Mouse (Mus musculus): ENCODE results near the gene Galnt17. TPM values are rescaled to one million over a fixed set of nuclear protein-coding genes. Genes with fewer than 3 reads are reported as not detected.

Gene Galnt17
- polyA plus RNA-seq, 1 experiment from 2014 or later, result 10.5 TPM

DNA sequence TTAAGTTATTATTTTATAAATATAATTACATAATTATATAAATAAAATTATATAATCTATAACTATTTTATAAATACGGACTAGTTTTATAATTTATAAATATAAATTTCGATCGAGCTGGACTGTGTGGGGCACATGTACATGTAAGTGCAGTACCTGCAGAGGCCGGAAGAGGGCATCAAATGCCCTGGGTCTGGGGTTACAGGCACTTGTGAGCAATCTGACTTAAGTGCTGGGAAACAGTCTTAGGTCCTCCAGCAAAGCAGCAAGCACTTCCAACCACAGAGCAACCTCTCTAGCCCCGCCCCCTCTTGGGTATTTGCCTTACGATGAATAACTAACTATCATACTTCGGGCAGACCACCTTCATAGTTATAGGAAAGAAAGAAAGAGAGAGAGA, 388.3 kb downstream of the Galnt17 start:
- H3K36me3 ChIP-seq, result no peaks in the 10 kb centered on the region
- no peak overlapping the region for H3K4me3 ChIP-seq (replicated peaks)
- H3K9me3 ChIP-seq (replicated peaks), result no peaks in the 10 kb centered on the region
- peaks cover 16% of the 10 kb centered on the region; the same call in 1 of the 2 replicates for H3K4me1 ChIP-seq
- H3K4me2 ChIP-seq, result no peak overlapping the region
- no peaks in the 10 kb centered on the region for H3K27me3 ChIP-seq (replicated peaks)
- ATAC-seq (ENCODE audit: low FRiP score), result no peak
- H3K27ac ChIP-seq (replicated peaks), result no peak overlapping the region
- no peak overlapping the region for H3K9ac ChIP-seq (replicated peaks)
- WGBS, result 94% methylated on average over 7 of the region's 7 CpGs

DNA sequence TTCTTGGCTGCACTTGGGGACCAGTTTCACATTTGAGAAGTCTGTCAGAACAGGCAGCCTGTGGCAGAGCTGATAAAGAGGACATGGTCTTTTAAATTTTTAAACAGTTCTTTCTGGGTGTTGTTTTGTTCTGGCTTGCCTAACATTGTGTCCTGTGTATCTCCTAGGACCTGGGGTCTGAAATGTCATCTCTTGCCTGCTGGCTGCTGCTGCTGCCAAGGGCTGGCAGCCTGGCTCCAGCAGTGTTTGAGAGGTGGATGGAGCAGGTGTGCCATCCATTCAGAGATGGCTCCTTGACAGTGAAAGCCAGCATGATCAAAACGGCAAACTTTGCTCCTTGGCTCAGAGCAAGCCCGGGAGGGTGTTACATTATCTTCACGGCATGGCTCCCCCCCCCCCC, 393.7 kb downstream of the Galnt17 start:
- Histone ChIP-seq H3K27me3 (replicated peaks) (no peaks in the 10 kb centered on the region), H3K9me3 (replicated peaks) (no peaks in the 10 kb centered on the region), H3K9ac (replicated peaks) (no peak overlapping the region), H3K4me1 (0 out of 2 replicates have a peak, but pooled peaks cover 1% of the 10 kb centered on the region), H3K36me3 (no peaks in the 10 kb centered on the region), H3K4me2 (no peak overlapping the region), H3K4me3 (replicated peaks) (no peak overlapping the region), H3K27ac (replicated peaks) (no peak overlapping the region)
- 69% methylated on average over 3 of the region's 3 CpGs for WGBS
- ATAC-seq (ENCODE audit: low FRiP score), result no peak

DNA sequence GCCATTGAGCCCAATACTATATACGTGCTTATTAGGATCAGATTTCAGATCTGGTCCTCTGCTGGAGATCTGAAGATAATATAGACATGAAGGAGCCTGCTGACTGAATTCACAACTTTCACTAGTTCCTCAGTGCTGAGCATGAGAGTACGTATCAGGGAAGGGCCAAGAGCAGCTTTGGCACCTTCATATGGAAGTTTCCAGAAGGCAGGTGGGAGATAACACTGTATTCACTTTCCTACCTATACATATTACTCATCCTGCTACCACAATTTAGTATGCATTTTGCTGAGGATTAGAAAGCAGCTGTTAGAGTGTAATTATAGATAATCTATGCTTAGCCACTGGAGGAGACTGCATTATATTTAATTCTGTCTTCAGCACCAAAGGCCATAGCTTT, 396.7 kb downstream of the Galnt17 start:
- H3K9me3 ChIP-seq (replicated peaks), result no peaks in the 10 kb centered on the region
- ATAC-seq (ENCODE audit: low FRiP score), result no peak
- H3K27me3 ChIP-seq (replicated peaks), result no peaks in the 10 kb centered on the region
- H3K4me1 ChIP-seq, result peaks cover 7% of the 10 kb centered on the region; the same call in 1 of the 2 replicates
- H3K4me3 ChIP-seq (replicated peaks), result no peak overlapping the region
- H3K9ac ChIP-seq (replicated peaks), result no peak overlapping the region
- H3K36me3 ChIP-seq, result no peaks in the 10 kb centered on the region
- no peak overlapping the region for H3K4me2 ChIP-seq
- WGBS, result 81% methylated on average over 2 of the region's 2 CpGs
- no peak overlapping the region for H3K27ac ChIP-seq (replicated peaks)

DNA sequence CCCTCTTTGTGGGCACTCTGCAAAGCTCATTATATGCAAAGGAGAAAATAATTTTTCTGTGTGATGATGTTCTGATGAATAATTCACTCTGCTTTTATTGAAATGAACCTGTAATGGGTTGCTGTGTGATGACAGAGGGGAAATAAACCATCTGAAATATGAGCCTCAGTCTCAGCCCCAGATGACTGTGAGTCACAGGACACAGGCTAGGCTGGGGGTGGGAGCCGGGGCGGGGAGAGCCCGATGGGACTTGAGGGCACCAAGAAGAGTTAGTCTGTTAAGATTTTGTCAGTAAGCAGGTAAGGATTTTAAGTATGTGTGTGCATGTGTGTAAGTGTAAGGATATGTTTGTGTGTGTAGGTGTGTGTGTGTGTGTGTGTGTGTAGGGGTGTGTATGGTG, 406.6 kb downstream of the Galnt17 start:
- WGBS, result 80% methylated on average over 3 of the region's 3 CpGs
- ATAC-seq (ENCODE audit: low FRiP score), result no peak
- Histone ChIP-seq H3K9me3 (replicated peaks) (no peaks in the 10 kb centered on the region), H3K9ac (replicated peaks) (no peak overlapping the region), H3K27ac (replicated peaks) (no peak overlapping the region), H3K27me3 (replicated peaks) (no peaks in the 10 kb centered on the region), H3K4me2 (no peak overlapping the region), H3K36me3 (no peaks in the 10 kb centered on the region), H3K4me3 (replicated peaks) (no peak overlapping the region), H3K4me1 (no peaks in the 10 kb centered on the region)

DNA sequence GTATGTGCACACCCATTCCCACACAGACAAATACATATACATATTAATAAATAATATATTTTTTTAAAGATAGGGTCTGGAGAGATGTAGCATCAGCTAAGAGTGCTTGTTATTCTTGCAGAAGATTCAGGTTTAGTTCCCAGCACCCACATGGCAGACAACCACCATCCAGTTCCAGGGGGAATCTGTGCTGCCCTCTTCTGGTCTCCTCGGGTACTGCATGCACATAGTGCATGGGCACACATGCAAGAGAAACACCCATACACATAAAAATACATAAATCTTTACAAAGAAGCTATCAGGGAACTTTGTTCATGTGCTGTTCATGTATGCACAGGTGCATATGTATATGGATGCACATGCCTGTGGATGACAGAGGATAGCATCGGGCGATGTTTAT, 412.3 kb downstream of the Galnt17 start:
- H3K27me3 ChIP-seq (replicated peaks), result no peaks in the 10 kb centered on the region
- no peaks in the 10 kb centered on the region for H3K9me3 ChIP-seq (replicated peaks)
- no peak overlapping the region for H3K4me3 ChIP-seq (replicated peaks)
- no peak for ATAC-seq (ENCODE audit: low FRiP score)
- peaks cover 7% of the 10 kb centered on the region for H3K4me1 ChIP-seq
- H3K4me2 ChIP-seq, result no peak overlapping the region
- no peaks in the 10 kb centered on the region for H3K36me3 ChIP-seq
- H3K27ac ChIP-seq (replicated peaks), result no peak overlapping the region
- H3K9ac ChIP-seq (replicated peaks), result no peak overlapping the region
- WGBS, result 96% methylated on average over 3 of the region's 3 CpGs

DNA sequence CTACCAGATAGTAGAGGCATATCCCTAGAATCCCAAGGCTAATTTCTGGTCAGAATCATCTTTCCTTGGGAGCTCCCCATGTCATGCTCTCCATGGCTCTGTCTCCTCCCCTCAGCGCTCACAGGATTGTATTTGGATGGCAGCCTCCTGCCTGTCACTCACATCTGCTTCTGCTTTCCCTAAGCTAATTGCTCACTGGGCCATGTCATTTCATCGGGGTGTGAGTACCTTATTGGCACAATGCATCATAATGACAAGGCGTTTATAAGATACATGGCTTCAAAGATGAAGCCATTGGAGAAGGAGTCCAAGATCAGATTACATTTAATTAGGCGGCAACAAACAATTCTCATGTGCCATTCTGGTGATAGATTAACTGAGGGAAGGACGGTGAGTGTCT, 416.6 kb downstream of the Galnt17 start:
- H3K9ac ChIP-seq (replicated peaks), result no peak overlapping the region
- no peak overlapping the region for H3K4me3 ChIP-seq (replicated peaks)
- H3K27me3 ChIP-seq (replicated peaks), result no peaks in the 10 kb centered on the region
- 43% methylated on average over 5 of the region's 5 CpGs for WGBS
- H3K36me3 ChIP-seq, result no peaks in the 10 kb centered on the region
- H3K4me1 ChIP-seq, result peaks cover 17% of the 10 kb centered on the region
- no peak overlapping the region for H3K27ac ChIP-seq (replicated peaks)
- H3K4me2 ChIP-seq, result no peak overlapping the region
- no peak for ATAC-seq (ENCODE audit: low FRiP score)
- H3K9me3 ChIP-seq (replicated peaks), result no peaks in the 10 kb centered on the region

DNA sequence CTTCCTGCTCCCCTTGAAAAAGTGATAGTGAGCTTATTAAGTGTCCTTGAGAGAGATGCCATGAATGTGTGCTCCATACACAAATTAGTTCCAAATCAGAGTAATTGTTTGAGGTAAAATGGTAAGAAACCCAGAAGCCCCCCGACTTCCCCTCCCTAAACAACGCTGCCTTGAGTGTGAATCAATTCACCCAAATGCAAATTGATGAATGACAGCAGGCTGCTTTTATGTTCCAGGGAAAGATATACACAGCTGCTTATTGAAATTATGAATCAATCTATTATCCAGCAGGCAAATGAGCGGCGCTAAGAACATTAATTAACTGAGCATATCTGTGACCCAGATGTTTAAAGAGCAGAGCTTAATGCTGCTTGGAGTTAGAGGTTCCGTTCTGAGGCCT, 428.0 kb downstream of the Galnt17 start:
- WGBS, result 60% methylated on average over 5 of the region's 5 CpGs
- Histone ChIP-seq H3K4me1 (no peaks in the 10 kb centered on the region), H3K36me3 (0 out of 2 replicates have a peak, but pooled peaks cover 3% of the 10 kb centered on the region), H3K9me3 (replicated peaks) (no peaks in the 10 kb centered on the region), H3K9ac (replicated peaks) (no peak overlapping the region), H3K27me3 (replicated peaks) (no peaks in the 10 kb centered on the region), H3K4me3 (replicated peaks) (no peak overlapping the region), H3K27ac (replicated peaks) (no peak overlapping the region), H3K4me2 (no peak overlapping the region)
- no peak for ATAC-seq (ENCODE audit: low FRiP score)

DNA sequence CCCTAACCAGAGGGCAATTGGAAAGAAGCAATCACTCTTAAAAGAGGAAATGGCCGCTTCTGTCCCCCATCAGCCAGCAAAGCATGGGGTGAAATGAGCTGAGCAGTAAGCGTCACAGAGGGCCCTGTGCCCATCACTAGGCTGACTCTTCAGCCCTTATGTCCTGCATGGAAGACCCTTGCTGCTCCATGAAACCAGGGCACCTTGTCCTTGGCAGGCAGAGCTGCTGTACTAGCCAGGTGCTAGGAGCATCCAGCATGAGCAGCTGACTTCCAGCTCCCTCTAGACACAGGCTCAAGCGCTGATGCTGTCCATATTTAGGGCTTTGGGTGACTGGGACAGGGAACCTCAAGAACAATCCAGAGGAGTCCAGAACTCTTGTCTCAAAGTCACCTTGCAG, 432.9 kb downstream of the Galnt17 start:
- H3K4me1 ChIP-seq, result no peaks in the 10 kb centered on the region
- no peak overlapping the region for H3K27ac ChIP-seq (replicated peaks)
- H3K36me3 ChIP-seq, result peaks cover 6% of the 10 kb centered on the region; the same call in 1 of the 2 replicates
- no peak overlapping the region for H3K4me2 ChIP-seq
- no peaks in the 10 kb centered on the region for H3K27me3 ChIP-seq (replicated peaks)
- no peak overlapping the region for H3K9ac ChIP-seq (replicated peaks)
- H3K9me3 ChIP-seq (replicated peaks), result no peaks in the 10 kb centered on the region
- WGBS, result 92% methylated on average over 3 of the region's 3 CpGs
- no peak for ATAC-seq (ENCODE audit: low FRiP score)
- no peak overlapping the region for H3K4me3 ChIP-seq (replicated peaks)

DNA sequence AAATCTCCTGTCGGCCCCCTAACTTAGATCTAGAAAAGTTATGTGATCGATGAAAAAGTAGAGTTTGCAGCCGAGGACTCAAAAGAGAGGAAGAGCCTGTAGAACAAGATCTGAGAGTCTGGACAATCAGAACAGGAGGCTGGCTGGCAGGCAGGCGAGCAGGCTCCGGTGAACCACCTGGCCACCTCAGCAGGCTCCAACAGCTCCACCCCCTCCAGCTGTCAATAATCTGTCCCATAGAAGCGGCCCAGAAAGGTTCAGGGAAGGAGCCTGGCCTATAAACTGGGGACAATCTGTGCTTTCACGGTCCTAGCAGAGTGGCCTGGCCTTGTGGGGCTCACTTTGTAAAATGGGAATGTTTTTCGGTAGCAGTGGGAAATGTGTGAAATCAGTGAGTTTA, 437.2 kb downstream of the Galnt17 start:
- Histone ChIP-seq H3K9ac (replicated peaks) (no peak overlapping the region), H3K4me3 (replicated peaks) (no peak overlapping the region), H3K27me3 (replicated peaks) (no peaks in the 10 kb centered on the region), H3K36me3 (peaks cover 6% of the 10 kb centered on the region; the same call in 1 of the 2 replicates), H3K4me1 (no peaks in the 10 kb centered on the region), H3K9me3 (replicated peaks) (no peaks in the 10 kb centered on the region), H3K27ac (replicated peaks) (no peak overlapping the region), H3K4me2 (no peak overlapping the region)
- ATAC-seq (ENCODE audit: low FRiP score), result no peak
- WGBS, result 68% methylated on average over 8 of the region's 8 CpGs

DNA sequence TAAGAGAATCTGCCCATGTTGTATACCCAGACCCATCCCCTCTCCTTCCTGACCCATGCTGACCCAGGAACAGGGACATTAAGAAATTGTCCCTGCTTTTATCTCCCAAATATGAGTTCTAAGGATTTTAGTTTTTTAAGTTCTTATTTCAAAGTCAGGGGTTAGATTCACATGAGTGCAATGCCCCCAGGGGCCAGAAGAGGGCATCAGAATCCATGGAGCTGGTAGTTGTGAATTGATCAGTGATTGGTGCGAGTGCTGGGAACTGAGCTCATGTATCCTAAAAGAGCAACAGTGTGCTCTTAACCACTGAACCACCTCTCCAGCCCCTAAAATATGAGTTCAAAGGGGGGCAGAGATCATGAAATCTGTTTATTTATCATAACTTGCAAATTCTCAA, 438.4 kb downstream of the Galnt17 start:
- WGBS, result 81% methylated on average over 1 of the region's 1 CpGs
- H3K9ac ChIP-seq (replicated peaks), result no peak overlapping the region
- H3K36me3 ChIP-seq, result peaks cover 6% of the 10 kb centered on the region; the same call in 1 of the 2 replicates
- H3K4me2 ChIP-seq, result no peak overlapping the region
- no peaks in the 10 kb centered on the region for H3K9me3 ChIP-seq (replicated peaks)
- no peak overlapping the region for H3K27ac ChIP-seq (replicated peaks)
- no peaks in the 10 kb centered on the region for H3K27me3 ChIP-seq (replicated peaks)
- no peak overlapping the region for H3K4me3 ChIP-seq (replicated peaks)
- ATAC-seq (ENCODE audit: low FRiP score), result no peak
- no peaks in the 10 kb centered on the region for H3K4me1 ChIP-seq

DNA sequence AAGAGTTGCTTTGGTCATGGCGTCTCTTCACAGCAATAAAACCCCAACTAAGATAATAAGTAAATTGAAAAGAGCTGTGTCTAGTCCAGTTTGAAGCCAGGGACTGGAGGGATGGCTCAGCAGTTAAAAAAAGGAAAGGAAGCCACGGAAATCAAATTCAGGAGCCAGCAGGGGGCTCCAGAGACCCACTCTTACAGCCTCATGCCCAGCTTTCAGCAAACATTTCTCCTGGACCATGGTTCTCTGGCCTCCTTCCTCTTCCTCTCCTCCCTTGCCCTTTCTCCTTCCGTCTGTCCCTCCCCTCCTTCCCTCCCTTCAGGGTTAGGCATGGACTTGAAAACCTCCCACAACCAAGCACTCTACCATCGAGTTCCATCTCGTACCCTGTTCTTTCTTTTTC, 446.0 kb downstream of the Galnt17 start:
- 70% methylated on average over 5 of the region's 5 CpGs for WGBS
- ATAC-seq (ENCODE audit: low FRiP score), result no peak
- H3K4me3 ChIP-seq (replicated peaks), result no peak overlapping the region

DNA sequence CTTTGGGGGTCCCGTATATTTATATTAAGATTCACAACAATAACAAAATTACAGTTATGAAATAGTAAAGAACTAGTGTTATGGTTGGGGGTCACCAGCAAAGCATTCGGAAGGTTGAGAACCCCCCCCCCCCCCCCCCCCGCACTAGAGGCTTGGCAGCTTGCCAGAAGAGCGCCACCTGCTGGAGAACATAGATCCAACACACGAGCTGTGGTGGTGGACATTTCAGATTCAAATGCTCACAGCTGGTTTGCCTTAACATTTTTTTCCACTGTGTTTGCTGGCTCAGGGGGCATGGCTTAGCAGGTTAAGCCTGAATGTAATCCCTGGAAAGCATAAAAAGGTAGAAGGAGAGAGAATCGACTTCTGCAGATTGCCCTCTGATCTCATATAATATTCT, 448.6 kb downstream of the Galnt17 start:
- ATAC-seq (ENCODE audit: low FRiP score), result no peak
- H3K4me1 ChIP-seq, result no peaks in the 10 kb centered on the region
- no peak overlapping the region for H3K4me2 ChIP-seq
- no peaks in the 10 kb centered on the region for H3K36me3 ChIP-seq
- no peak overlapping the region for H3K4me3 ChIP-seq (replicated peaks)
- H3K9me3 ChIP-seq (replicated peaks), result no peaks in the 10 kb centered on the region
- H3K27me3 ChIP-seq (replicated peaks), result no peaks in the 10 kb centered on the region
- 42% methylated on average over 6 of the region's 6 CpGs for WGBS
- H3K9ac ChIP-seq (replicated peaks), result no peak overlapping the region
- H3K27ac ChIP-seq (replicated peaks), result no peak overlapping the region

More for the DNA sequence above, 446.0 kb downstream of the Galnt17 start:
- Histone ChIP-seq H3K9me3 (replicated peaks) (no peaks in the 10 kb centered on the region), H3K36me3 (no peaks in the 10 kb centered on the region), H3K27me3 (replicated peaks) (no peaks in the 10 kb centered on the region), H3K4me1 (no peaks in the 10 kb centered on the region), H3K9ac (replicated peaks) (no peak overlapping the region), H3K27ac (replicated peaks) (no peak overlapping the region), H3K4me2 (no peak overlapping the region)

DNA sequence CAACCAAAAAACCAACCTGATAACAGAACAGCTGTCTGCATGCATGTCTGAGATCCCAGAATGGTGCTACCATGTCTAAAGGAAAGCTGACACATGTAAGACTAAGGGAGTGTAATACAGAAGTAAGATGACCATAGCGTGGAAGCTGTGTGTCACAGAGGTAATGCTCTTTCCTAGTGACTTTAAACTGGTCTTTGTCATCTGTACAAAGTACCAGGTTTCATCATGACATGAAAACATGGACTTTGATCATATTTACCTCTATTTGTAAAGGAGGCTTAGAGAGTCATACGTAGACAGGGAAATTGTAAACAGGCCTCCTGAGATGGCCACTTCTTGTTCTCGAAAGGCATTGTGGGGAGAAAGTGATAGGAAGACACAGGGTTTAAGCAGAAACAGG, 449.6 kb downstream of the Galnt17 start:
- Histone ChIP-seq H3K36me3 (no peaks in the 10 kb centered on the region), H3K9me3 (replicated peaks) (no peaks in the 10 kb centered on the region), H3K27me3 (replicated peaks) (no peaks in the 10 kb centered on the region), H3K4me2 (no peak overlapping the region), H3K4me1 (no peaks in the 10 kb centered on the region), H3K4me3 (replicated peaks) (no peak overlapping the region), H3K9ac (replicated peaks) (no peak overlapping the region), H3K27ac (replicated peaks) (no peak overlapping the region)
- no peak for ATAC-seq (ENCODE audit: low FRiP score)
- 88% methylated on average over 3 of the region's 3 CpGs for WGBS

All from neural tube, embryonic 15.5 days (tissue).